Mouse (Mus musculus) heart, postnatal 0 days (tissue): ENCODE data around the gene Dmrt3. TPM values are rescaled to one million over a fixed set of nuclear protein-coding genes. Genes with fewer than 3 reads are reported as not detected.
A peak's percentile ranks its signal among the peaks of the same experiment; 100 is the strongest.

Experiments used
- ATAC-seq: fragments of 200-750 bp; cut with Nextera tagmentation; 2 replicates; pipeline ENCODE4 v1.8.0; 2017; ENCODE audit warnings: low read depth, moderate number of reproducible peaks, moderate library complexity; ENCODE audit not compliant: insufficient read depth
- DNase-seq: peaks from one replicate; pipeline ENCODE4 v3.0.0-alpha.2; 2016; ENCODE audit warnings: low spot score
- H3K27ac ChIP-seq: fragments of 300-500 bp; sonication (generic); 2 replicates; pipeline ENCODE4 v1.5.1; 2014; ENCODE audit warnings: low read depth, mild to moderate bottlenecking
- H3K27me3 ChIP-seq: fragments of 300-500 bp; sonication (generic); 2 replicates; pipeline ENCODE4 v1.6.1; 2014; ENCODE audit warnings: low read length, mixed read lengths; ENCODE audit not compliant: control insufficient read depth, insufficient read depth
- H3K36me3 ChIP-seq: fragments of 300-500 bp; sonication (generic); replicated peaks from 2 replicates; pipeline ENCODE4 v1.6.1; 2014; ENCODE audit warnings: low read length, mixed read lengths; ENCODE audit not compliant: control insufficient read depth, insufficient read depth
- H3K4me1 ChIP-seq: fragments of 300-500 bp; sonication (generic); 2 replicates; pipeline ENCODE4 v1.6.1; 2014; ENCODE audit warnings: antibody characterized with exemption; ENCODE audit not compliant: control insufficient read depth, insufficient read depth
- H3K4me2 ChIP-seq: fragments of 300-500 bp; sonication (generic); 2 replicates; pipeline ENCODE4 v1.6.1; 2014; ENCODE audit warnings: low read depth, mild to moderate bottlenecking, low read length, moderate library complexity
- H3K4me3 ChIP-seq: fragments of 300-500 bp; sonication (generic); 2 replicates; pipeline ENCODE4 v1.5.1; 2014; ENCODE audit warnings: low read depth, low read length
- H3K9ac ChIP-seq: fragments of 300-500 bp; sonication (generic); replicated peaks from 2 replicates; pipeline ENCODE4 v1.6.1; 2014; ENCODE audit warnings: low read depth, low read length, mixed read lengths
- H3K9me3 ChIP-seq: fragments of 300-500 bp; sonication (generic); replicated peaks from 2 replicates; pipeline ENCODE4 v1.6.1; 2016; ENCODE audit warnings: low read length; ENCODE audit not compliant: control insufficient read depth
- CTCF ChIP-seq: IDR thresholded peaks from 2 replicates; pipeline ENCODE4 v1.5.1; 2016; ENCODE audit warnings: antibody characterized with exemption, control low read depth, low read depth
- EP300 ChIP-seq: IDR thresholded peaks from 2 replicates; pipeline ENCODE4 v1.6.1; 2016; ENCODE audit warnings: antibody characterized with exemption, low read depth
- WGBS: fragments of 180-500 bp; shearing (Covaris S2); extraction: QIAGEN DNeasy Blood & Tissue Kit; methylation state at CpG from one replicate; pipeline ENCODE4 v1.1.7; 2014; 5-methylcytosine and 5-hydroxymethylcytosine counted together
- polyA plus RNA-seq: library from polyadenylated mRNA; unstranded; fragments of >200 nt; fragmentation: Nextera tagmentation; extraction: Ambion mirVana; gene quantifications from 2 replicates; pipeline ENCODE4 v1.2.1, GENCODE M21; 2015
- total RNA-seq: library from RNA; depleted of rRNA; stranded (reverse); fragments of >200 nt; gene quantifications from 2 replicates; pipeline ENCODE4 v1.2.3, GENCODE M21; 2014; ENCODE audit warnings: low replicate concordance

Dmrt3 gene
- total and polyA plus RNA-seq, 2 experiments from 2014 or later = not detected

DNA sequence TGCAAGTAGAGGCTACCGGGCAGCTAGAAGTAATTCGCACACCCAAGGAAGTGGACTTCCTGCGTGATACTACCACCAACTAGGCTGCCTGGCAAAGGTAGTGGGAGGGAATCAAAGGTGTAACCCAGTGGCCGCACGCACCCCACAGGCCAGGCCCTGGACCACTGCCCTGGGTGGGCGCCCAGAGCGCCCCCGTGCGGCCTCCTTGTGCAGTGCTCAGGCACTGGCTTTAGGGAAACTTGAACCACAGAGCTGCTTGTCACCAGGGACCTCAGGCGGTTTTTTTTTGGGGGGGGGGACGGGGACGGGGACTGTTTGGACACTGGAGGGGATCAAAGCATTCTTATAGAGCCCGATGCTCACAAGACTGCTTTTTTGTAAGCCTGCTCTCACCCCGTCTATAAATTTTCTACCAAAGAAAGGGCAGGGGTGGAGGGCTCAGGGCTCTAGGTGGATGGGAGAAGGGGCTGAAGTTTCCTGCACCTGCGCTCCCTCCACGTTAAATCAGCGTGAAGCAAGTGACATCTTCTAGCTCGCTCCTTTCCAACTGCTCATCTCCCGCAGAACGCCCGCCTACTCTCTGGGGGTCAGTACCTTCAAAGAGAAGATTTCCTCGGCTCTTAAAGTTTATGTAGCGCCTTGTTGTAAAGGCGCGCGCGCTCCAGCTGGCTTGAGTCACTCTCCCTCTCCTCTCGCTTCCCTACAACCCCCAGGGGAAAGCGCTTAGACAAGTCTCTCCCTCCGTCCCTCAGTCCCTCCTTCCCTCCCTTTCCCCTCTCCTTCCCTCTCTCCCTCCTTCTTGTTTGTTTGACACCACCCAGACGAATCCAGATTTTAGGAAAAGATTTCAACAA, 55.6 kb downstream of the Dmrt3 start:
- no peak overlapping the region for H3K4me3 ChIP-seq
- no peak for ATAC-seq
- no peak overlapping the region for H3K27ac ChIP-seq
- H3K4me1 ChIP-seq = no peaks in the 10 kb centered on the region
- H3K36me3 ChIP-seq = no peaks in the 10 kb centered on the region
- DNase-seq = no peak
- WGBS = 4% methylated on average over 31 of the region's 31 CpGs
- H3K27me3 ChIP-seq = peaks cover 82% of the 10 kb centered on the region
- H3K9ac ChIP-seq = no peak overlapping the region
- TF ChIP-seq EP300 (no peak), CTCF (no peak)
- no peak overlapping the region; the same call in 1 of the 2 replicates for H3K4me2 ChIP-seq
- H3K9me3 ChIP-seq = no peaks in the 10 kb centered on the region

GRCm38 (mm10) chr19:25667836-25668235, 57.7 kb downstream of the Dmrt3 start:
- no peak overlapping the region for H3K4me2 ChIP-seq
- no peak overlapping the region for H3K9ac ChIP-seq
- H3K9me3 ChIP-seq = no peaks in the 10 kb centered on the region
- TF ChIP-seq EP300 = no peak
- no peak for TF ChIP-seq CTCF
- peaks cover 7% of the 10 kb centered on the region; the same call in 1 of the 2 replicates for H3K4me1 ChIP-seq
- no peak overlapping the region for H3K27ac ChIP-seq
- H3K36me3 ChIP-seq = no peaks in the 10 kb centered on the region
- peaks cover 95% of the 10 kb centered on the region for H3K27me3 ChIP-seq
- H3K4me3 ChIP-seq = no peak overlapping the region
- ATAC-seq (no peak), DNase-seq (no peak)
- 18% methylated on average over 4 of the region's 4 CpGs for WGBS

DNA sequence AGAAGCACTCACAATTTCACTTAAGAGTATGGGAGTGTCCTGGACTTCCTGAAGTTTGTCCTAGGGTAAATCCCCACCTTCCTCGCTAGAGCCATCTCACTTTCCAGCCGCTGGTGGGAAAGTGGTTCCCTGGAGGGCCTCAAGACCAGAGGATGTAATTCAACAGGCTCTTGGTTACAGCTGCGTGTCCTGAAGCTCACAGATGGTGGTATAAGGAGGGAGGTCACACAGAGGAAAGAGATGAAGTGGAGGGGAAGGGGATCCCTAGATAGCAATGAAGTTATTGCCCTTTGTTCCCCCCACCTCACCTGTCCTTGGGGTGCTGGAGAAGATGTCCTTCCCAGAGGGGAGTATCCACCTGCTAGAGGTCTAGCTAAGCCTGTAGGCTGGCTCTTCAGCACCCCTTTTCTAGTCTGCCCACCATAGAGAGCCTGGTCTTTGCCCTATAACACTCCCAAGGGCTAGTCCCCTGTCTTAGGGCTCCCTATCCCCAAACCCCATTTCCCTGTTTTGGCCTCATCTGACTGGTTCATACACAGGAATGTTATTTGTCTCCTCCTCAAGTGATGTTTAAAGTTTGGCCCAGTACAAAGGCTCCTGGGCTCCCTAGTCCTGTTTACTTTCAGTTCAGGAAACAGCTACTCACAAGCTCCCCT, 59.6 kb downstream of the Dmrt3 start:
- ATAC-seq (no peak), DNase-seq (no peak)
- H3K36me3 ChIP-seq = no peaks in the 10 kb centered on the region
- H3K27me3 ChIP-seq = peaks cover 99% of the 10 kb centered on the region
- TF ChIP-seq CTCF (no peak), EP300 (no peak)
- H3K4me1 ChIP-seq = peaks cover 7% of the 10 kb centered on the region; the same call in 1 of the 2 replicates
- H3K9ac ChIP-seq = no peak overlapping the region
- WGBS = 10% methylated on average over 3 of the region's 3 CpGs
- no peak overlapping the region for H3K4me3 ChIP-seq
- no peak overlapping the region for H3K4me2 ChIP-seq
- no peak overlapping the region for H3K27ac ChIP-seq
- H3K9me3 ChIP-seq = no peaks in the 10 kb centered on the region

GRCm38 (mm10) chr19:25670571-25671285, 60.6 kb downstream of the Dmrt3 start:
- Histone ChIP-seq H3K27me3 (peaks cover 98% of the 10 kb centered on the region), H3K9me3 (no peaks in the 10 kb centered on the region), H3K4me2 (no peak overlapping the region), H3K4me1 (peaks cover 7% of the 10 kb centered on the region; the same call in 1 of the 2 replicates), H3K9ac (no peak overlapping the region), H3K27ac (no peak overlapping the region), H3K4me3 (no peak overlapping the region), H3K36me3 (no peaks in the 10 kb centered on the region)
- DNase-seq = no peak
- ATAC-seq = no peak
- 5% methylated on average over 17 of the region's 17 CpGs for WGBS
- TF ChIP-seq CTCF (no peak), EP300 (no peak)

DNA sequence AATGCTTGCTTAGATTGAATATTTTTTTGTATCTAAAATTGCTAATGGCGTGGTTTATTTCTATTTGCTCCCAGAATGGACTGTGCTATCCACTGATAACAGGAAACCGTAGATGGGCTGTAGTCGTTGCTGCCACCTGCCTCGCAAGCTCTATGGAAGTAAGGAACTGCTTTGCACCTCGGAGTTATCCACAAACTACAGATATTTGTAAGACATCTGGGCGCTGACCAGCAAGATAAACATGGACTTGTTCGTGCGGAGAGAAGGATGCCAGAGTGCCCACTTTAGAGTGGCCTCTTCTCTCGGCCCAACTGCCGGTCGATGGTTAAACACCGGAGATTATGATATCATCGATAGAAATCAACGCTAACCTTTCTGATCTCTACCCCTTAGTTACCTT, 61.6 kb downstream of the Dmrt3 start:
- DNase-seq (no peak), ATAC-seq (no peak)
- no peak overlapping the region for H3K9ac ChIP-seq

More for the DNA sequence above, 61.6 kb downstream of the Dmrt3 start:
- Histone ChIP-seq H3K9me3 (no peaks in the 10 kb centered on the region), H3K4me2 (peak overlapping the region; percentile 69), H3K27me3 (peaks cover 98% of the 10 kb centered on the region), H3K4me1 (peaks cover 7% of the 10 kb centered on the region; the same call in 1 of the 2 replicates), H3K36me3 (no peaks in the 10 kb centered on the region), H3K4me3 (peak overlapping the region; percentile 44), H3K27ac (no peak overlapping the region)
- WGBS = 1% methylated on average over 14 of the region's 14 CpGs
- TF ChIP-seq EP300 (no peak), CTCF (no peak)
